Mouse (Mus musculus): ENCODE data around the gene Alg11.

The Alg11 gene

DNA sequence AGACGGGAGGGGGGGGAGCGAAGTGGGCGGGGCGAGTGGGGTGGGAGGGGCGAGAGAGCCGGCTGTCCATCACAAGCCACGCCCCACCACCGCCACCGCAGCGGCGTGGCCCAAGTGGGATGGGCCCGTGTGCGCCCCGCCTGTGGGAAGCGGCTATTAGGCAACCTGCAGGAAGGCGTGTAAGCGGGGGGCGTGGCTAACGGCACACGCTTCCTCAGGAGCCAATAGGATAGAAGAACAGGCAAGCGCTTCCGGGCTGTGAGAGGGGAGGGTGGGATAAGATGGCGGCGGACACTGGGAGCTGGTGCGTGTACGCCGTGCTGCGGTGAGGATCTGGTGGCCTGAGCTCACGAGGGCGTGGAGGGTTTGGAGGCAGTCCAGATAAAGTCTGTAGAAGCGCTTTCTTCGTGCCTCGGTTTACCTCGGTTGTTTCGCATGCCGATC is at the start of gene Alg11:
TSS of gene Alg11 (plus strand) at position 276 of the 444 bp plus-strand sequence.
- peak; percentile 94 to 96 for DNase-seq (ENCODE audit: low spot score in 2 of 2)

DNA sequence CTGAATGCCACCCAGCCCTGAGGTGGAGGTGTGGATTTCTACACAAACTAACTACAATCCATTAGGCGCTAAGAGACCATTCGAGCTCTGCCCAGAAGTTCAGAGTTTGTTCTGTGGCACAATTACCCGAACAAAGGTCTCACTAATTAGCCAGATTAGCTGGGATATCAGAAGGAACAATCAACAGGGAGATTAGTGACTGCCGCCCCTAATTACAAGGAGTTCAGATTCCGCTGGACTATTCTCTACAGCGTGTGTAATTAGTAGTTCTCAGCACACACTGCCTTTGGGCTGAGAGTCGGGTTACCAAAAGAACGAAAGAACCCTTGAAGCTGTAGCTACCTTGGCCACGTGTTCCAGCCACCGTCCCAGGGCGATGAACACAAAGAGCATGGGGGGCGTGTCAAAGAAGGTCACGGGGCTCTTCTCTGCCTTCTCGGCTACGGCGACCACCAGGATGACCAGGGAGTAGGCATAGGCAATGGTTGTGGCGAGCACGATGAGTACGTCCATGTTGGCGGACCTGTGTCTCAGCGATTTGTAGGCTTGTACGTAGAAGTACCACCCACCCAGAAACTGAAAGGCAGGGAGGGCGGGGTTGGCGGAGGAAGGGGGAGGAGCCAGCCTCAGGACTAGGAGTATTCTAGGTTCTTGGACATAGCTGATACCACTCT is 47.4 kb upstream of the Alg11 start:
- DNase-seq (ENCODE audit: low spot score in 2 of 2), result no peak

DNA sequence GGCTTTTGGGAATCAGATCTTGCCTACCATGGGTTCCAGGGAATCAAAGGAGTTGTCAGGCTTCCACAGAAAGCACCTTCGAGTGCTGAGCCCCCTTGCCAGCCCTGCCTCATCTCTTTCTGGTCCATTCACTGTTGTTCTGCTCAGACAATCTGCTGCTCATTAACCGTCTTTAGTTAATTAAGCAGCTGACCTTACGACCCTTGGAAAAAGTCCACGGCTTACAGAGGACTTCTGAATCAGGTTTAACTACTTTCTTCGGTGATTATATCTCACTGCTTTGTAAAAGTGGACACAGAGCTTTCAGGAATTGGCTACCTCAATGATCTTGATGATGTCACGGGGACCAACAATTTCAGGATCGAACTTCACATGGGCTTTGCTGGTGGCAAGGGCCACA is 42.8 kb upstream of the Alg11 start:
- no peak for DNase-seq (ENCODE audit: low spot score in 2 of 2)

DNA sequence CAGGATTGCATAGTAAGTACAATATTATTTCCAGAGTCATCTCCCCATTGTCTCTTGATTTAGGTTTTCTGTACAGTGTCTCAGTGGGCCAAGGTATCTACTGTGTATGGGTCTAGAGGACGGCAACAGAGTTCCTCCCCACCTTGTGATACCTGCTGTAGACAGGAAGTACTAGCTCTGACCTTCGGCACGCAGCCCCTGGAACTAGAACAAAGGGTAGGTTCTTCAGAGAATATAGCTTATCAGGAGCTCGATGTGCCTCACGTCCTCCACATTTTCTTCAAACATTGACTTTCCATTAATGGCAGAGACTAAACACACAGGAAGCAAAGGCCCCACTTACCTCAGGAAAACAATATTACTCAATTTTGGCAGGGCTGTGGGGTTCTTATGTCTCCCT is 41.0 kb upstream of the Alg11 start:
- DNase-seq (ENCODE audit: low spot score in 2 of 2), result no peak

DNA sequence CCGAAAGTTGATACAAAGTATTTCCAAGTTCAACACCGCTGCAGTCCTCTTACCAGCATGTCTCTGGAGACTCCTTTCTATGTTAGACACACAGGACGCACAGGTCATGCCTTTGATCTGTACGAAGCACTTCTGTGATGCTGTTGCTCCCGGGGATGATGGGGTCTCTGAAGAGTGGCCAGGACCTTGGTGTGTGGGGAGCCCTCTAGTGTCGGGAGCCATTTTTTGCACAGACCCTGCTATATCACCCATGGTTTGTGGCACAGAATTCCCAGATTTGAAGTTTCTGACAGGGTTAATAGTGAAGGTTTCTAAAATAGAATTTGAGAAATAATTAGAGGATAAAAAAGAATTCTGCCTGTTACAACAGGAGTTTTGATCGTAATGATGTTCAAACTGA is 38.3 kb upstream of the Alg11 start:
- DNase-seq (ENCODE audit: low spot score in 2 of 2), result no peak

DNA sequence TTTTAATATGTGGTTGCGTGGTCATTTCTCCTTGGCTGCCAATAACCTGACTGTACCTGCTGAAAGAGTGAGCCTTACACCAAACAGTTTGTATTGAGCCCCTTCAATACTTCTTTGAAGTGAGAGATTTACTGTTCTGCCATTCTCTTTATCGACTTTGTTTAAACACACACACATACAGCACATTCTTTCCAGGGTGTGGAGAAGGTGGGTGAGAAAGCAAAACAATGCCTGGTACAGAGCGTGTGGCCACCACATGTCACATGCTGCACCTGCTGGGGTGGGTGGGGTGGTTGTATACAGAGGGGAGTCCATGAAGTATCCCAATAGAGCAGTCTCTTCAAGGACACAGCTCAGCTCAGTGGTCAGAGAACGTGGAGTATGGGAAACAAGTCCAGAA is 35.3 kb upstream of the Alg11 start:
- DNase-seq (ENCODE audit: low spot score in 2 of 2), result no peak

DNA sequence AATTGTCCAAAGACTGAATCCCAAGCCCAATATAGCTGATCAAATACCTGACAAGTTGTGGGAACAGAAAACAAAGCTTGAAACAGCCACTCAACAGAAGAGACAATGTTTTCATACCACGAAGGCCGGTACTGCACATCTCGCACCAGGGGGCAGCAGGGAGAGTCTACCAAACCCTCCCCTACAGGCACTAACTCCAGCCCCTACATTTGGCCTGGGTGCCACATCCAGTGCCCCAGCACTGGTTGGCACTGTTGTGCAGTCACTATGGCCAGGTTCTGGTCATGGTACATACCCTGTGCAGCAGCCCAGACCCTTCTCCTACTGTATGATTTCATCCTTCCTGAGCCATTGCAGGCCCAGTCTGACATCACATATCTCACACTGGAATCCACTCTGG is 31.5 kb upstream of the Alg11 start:
- no peak for DNase-seq (ENCODE audit: low spot score in 2 of 2)

DNA sequence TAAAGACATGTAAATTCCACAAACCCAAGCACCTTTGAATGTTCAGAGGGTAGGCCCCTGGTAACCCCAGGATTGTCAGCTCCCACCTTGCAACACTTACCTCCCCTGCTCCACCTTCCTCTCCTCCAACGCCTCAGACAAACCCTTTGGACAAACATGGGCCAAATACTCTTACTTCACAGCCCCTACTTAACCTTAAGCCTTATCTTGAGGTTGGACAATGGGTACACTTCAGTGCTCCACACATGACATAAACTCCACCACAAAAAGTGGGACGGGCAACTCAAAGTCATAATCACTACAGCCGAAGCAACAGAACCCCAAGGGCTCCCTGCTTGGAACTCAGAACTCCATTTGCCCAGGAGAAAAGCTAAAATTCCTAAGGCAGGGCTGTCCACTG is 29.5 kb upstream of the Alg11 start:
- DNase-seq (ENCODE audit: low spot score in 2 of 2), result no peak

DNA sequence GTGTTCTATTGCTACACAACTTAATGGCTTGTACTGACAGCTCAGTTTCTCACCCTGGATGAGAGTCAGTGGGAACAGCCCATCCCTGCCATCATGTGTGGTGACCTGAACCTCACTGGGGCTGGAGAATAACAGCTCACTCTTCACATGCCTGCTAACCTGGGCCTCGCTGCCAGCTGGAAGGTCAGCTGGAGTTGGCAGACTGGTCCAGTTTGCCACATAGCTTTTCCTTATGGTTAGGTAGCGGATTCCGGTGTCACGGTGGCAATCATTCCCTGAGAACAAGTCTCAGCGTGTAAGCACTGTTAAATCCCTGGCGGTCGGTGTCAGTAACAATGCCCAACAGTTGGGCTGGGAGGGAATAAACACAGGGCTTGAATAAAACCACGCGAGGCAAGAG is 24.4 kb upstream of the Alg11 start:
- no peak for DNase-seq (ENCODE audit: low spot score in 2 of 2)

DNA sequence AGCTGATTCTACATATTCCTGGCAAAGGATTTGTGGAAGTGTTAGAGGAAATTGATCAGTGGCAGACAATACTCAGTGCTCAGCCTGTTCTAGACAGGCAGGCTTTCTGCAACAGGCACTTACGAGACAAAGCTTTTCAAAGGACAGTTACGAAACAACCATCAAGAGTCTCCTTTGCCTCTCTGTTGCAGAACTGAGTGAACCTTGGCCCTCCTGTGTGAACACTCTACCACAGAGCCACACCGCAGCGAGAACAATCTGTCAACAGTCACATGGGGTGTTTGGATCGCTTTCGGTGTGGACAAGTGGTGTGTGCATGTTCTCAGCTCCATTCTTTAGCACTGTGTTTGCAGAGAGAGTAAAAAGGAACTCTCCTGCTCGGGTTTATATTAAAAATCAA is 23.5 kb upstream of the Alg11 start:
- DNase-seq (ENCODE audit: low spot score in 2 of 2), result no peak

DNA sequence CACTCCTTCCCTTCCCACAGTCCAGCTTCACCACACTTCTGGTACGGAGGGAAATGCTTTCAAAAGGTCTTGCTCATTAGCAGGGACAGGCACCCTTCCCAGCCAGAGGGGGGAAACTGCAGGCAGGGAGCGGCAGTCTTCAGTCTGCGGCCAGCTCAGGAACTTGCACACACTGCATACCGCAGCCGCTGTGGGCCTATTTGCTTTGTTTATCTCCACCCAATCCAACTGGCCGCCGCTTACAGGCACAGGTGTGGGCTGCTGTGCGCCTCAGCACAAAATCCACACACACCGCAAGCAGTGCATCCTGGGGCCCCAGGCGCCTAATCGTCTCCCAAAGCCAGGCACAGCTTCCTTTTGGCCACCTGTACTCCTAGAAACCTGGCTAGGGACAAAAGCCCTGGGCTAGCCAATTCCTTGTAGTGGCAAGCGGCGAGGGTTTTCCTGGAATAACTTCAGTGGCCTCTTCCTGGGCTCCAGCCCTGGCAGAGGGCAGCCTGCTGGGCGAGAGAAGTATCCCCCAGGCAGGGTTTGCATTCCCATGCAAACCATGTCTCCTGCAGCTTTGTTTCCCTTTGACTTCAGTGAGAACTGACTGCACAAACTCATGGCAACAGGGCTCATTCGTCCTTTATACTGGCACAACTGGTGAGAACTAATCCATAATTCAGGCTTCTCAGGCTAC is 20.9 kb upstream of the Alg11 start:
- no peak for DNase-seq (ENCODE audit: low spot score in 2 of 2)

DNA sequence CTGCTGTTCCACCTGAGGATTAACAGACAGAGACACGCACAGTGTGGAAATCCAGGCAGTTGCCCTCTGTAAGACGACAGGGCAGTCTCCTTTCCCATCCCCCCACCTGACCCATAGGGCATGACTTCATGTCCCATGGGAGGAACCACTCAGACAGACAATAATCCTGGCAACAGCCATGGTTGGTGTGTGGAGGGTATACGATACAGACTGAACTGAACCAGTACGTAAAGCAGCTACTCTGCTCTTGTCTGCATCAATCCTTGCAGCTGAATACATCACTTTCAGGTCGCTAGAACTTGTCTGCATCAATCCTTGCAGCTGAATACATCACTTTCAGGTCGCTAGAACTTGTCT is 20.4 kb upstream of the Alg11 start:
- DNase-seq (ENCODE audit: low spot score in 2 of 2), result no peak

DNA sequence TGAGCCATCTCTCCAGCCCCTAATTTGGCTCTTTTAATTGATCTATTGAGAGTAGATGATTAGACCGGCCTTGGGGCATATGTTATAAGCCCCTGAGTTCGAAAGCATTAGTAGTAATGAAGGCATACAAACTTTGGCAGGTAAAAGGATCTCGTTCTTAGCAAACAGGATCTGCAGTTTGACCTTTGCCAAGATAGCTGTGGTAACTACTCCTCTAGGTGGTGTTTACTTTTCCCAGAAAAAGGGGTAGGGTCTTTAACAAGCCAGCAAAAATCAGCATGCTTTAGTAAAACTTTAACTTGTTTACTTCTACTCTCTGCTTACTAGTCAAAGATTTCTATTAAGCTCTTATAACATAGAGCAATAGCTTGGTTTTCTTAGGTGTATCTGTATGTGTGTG is 18.0 kb upstream of the Alg11 start:
- DNase-seq (ENCODE audit: low spot score in 2 of 2), result no peak

DNA sequence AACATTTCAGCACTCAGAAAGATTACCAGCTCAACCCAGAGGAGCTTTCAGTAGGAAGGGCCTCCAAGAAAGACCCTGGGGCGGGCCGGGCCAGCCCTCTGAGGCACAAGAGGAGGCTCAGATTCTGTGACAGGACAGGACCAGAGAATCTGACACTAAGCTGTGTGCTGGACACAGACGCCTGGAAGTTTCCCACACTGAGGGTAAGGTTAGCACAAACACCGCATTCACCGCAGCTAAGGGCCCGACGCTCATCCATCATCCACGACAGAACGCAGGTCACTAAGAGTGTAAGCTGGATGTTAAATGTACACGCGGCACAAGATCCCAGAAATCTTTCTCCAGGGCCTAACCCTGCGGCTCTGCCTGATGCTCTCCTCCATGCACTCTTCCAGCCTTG is 16.8 kb upstream of the Alg11 start:
- no peak for DNase-seq (ENCODE audit: low spot score in 2 of 2)

DNA sequence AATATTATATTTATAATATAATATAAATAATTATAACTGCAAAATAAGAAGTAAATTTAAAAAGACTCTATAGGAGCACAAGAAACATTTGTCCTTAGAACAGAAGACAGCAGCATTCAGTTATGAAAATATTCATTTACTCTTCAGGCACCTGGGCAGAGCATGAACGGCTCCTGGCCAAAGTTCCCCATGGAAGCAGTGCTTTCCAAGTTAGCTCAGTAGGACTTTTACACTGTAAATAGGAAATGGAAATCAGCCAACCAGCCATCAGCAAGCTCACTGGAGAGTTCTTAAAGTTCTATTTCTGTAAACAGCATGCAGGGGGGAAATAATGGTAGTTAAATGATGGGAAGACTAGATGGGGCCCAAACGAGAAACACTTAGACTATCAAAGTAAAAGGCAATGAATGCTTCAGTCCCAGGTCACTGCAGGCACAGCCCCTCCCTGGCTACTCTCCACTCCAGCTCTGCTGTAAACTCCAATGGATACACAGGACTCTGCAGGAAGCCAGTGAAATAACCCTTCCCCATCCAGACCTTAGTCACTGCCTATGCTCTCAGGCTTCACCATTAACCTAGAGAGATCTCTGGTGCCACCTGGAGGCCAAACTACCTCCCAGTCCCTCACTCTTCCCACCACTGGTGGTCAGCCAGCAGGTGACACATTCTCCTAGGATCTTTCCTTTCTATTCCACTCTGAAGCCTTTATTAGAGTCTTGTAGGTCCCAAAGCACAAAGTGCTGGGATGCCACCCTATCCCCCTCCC is 12.6 kb upstream of the Alg11 start:
- peak; percentile 9 to 18 for DNase-seq (ENCODE audit: low spot score in 2 of 2)

DNA sequence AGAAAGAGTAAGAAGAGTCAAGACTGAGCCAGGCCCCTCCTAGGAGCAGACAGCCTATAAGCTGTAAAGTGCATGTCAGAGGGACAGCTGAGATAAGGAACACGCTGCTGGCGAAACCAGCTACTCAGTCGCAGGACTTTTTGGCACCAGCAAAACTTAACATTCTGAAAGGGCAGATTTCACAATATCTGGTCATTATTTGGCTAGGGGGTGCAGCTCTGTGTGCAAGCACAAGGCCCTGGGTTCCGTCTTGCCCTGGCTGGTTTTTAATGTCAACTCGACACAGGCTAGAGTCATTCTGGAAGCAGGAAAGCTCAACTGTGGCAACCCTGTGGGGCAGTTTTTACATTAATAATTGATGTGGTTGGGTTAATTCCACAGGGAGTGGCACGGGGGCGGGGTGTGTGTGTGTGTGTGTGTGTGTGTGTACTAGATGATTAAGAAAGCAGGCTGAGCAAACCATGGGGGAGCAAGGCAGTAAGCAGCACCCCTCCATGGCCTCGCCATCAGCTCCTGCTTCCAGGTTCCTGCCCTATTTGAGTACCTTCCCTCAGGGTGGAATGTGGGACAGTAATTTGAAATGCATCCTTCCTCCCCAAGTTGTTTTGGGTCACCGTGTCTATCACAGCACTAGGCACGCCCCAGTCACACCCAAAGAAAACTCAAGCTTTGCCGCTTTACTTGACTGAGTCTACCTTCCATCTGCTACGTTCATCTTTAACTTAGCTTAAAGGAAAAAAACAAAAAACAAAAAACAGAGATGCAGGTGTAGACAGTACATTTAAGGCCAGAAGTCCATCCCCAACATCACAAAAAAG is 5.6 kb upstream of the Alg11 start:
- DNase-seq (ENCODE audit: low spot score in 2 of 2), result no peak

DNA sequence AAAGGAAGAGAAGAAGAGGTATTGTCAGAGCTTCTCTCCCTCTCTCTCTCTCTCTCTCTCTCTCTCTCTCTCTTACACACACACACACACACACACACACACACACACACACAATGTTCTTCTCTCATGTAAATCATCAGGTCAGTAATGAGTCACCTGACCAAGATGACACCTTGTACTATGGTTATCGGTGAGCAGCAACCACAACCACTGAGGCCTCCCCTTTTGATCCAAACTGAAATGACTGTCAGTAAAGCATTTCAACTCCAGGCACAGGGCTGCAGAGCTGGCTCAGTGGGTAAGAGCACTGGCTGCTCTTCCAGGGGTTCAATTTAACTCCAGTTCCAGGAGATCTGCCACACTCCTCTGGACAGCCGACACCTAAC is 5.0 kb upstream of the Alg11 start:
- DNase-seq (ENCODE audit: low spot score in 2 of 2), result no peak

DNA sequence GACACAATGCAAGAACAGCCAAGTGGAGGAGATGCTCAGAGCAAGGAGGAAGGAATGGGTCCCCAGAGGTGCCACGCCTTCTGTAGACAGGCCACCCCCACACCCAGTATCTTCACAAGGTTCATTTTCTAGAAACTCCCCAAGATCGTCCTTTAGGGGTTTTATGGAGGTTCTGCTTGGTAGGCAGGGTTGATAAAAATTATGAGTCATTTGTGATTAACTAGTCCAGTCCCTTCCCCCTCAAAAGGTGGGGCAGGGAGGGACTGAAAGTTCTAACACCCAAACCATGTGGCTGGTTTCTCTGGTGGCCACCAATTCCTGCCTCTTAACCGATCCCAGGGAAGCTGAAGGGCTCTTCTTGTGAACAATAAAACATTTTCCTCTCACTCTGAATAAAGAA is 3.7 kb upstream of the Alg11 start:
- DNase-seq (ENCODE audit: low spot score in 2 of 2), result no peak

DNA sequence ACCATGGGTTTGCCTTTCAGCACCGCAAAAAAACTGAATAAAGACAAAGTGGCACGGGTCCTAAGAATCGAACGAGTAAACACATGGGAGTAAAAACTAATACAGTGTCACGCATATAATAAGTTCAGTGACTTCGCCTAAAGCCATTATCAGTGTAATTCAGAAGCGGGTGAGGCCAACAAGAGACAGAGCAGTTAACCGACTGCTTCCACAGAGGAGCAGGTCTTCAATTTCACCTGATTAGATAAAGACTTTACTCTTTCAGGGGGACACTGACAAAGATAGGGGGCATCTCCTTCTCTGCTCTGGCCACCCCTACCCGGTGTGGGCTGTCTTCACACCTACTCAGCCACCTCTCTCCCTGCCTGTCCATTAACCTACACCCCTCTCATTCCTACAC is 2.2 kb upstream of the Alg11 start:
- DNase-seq (ENCODE audit: low spot score in 2 of 2), result no peak

DNA sequence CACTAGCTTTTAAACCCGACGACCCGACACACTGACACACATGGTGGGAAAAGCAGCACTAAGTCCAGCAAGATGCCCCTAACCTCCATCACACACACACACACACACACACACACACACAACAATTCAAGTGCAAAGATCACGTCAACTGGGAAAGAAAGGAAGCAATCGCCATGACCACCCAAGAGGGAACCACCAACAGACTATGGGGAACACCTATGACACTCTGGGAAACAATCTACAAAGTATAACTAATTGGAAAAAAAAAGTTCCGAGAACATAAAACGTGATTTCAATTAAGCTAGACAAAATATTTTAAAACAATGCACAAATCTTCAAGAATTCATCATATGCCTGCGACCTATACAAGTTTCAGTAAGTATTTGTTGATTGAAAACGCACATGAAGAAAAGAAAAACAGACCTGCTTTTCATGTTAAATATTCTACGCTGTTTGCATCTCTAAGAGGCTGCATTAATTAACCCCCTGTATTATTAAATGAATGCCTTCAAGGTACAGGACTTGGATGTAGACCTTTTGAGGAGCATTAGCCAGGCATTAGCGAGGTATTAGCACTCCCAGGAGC is 1.3 kb upstream of the Alg11 start:
- no peak for DNase-seq (ENCODE audit: low spot score in 2 of 2)

DNA sequence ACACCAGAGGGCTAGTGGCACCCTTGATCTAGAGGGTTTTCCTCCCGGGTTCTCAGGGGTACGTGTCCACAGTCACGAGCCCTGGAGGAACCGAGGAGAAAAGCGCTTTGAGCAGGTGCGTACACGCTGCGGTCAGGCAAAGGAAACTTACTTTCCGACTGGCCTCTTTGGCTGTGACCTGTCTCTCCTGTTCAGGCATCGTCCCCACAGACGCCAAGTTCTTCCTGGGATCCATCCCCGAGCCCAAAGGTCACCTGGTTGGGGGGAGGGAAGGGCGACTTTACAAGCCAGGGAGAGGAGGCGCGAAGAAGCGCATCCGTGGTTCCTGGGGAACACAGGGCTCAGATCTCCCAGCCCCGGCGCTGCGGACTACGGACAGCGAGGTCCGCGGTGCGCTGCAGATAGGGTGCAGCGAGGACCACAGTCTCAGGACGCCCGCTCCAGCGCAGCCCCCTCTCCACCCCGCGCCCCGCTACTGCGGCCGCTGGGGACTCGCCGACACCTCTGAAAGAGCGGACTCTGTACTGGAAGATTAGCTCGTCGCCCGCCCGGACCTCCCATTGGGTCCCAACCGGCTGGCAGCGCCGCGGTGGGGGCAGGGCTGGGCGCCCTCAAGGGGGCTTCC is 588 bp upstream of the Alg11 start, which contains the start of gene Atp7b:
TSS of gene Atp7b (minus strand) at position 485 of the 625 bp plus-strand sequence.
- DNase-seq (ENCODE audit: low spot score in 2 of 2), result peak; percentile 21 to 35
